Mouse (Mus musculus) cortical plate, adult 2 months (tissue): ENCODE measurements around the gene Arhgef3.

Experiments used
- CTCF ChIP-seq: fragments of 200-500 bp; IDR thresholded peaks from 2 replicates; pipeline ENCODE4 v1.5.1; 2011; ENCODE audit warnings: mild to moderate bottlenecking, control low read depth, low read length; ENCODE audit not compliant: insufficient read depth; ENCODE audit errors: extremely low read depth
- POLR2A ChIP-seq: fragments of 200-500 bp; IDR thresholded peaks from 2 replicates; pipeline ENCODE4 v1.6.1; 2011; ENCODE audit warnings: mild to moderate bottlenecking, low read length, control low read depth; ENCODE audit not compliant: insufficient read depth; ENCODE audit errors: extremely low read depth

GRCm38 (mm10) chr14:27231974-27232780 is 117.5 kb downstream of the Arhgef3 start:
- no peak for TF ChIP-seq CTCF
- TF ChIP-seq POLR2A, result no peak
